Mouse (Mus musculus): ENCODE data around the gene Poln.

DNA sequence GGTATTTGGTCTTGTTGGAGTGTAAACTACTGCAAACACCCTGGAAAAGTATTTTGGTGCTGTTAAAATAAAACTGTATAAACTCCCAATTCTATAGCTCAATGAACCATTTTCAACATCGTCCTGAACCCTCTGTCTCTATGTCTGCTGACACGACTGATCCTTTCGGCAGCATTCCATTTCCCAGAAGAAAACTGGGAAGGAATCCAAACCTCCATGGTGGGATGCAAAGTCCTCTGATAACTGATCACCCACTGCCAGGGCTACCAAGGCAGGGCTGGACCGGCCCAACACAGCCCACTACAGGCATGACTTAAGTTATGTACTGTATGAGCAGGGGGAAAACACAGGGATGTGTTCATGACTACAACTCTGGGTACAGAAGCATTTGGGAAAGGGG is 32.8 kb upstream of the Poln start:
- TF ChIP-seq CTCF (IDR thresholded peaks at IDR 0.05; ENCODE audit: low read depth) = no peak
- TF ChIP-seq EP300 (optimal IDR thresholded peaks at IDR 0.05) = no peak

Measured in stomach, postnatal 0 days (tissue).